Mouse (Mus musculus): ENCODE data around the gene Mars. TPM values are rescaled to one million over a fixed set of nuclear protein-coding genes. Genes with fewer than 3 reads are reported as not detected.

Gene Mars
- polyA plus RNA-seq, 1 experiment from 2014 or later, result 124 TPM

- Histone ChIP-seq H3K4me3 (ENCODE audit: low read depth, low read length) (no peak overlapping the region), H3K9me3 (ENCODE audit: control insufficient read depth, low read length) (no peaks in the 10 kb centered on the region), H3K9ac (ENCODE audit: low read length) (no peak overlapping the region), H3K27ac (ENCODE audit: low read depth) (no peak overlapping the region), H3K27me3 (replicated peaks; ENCODE audit: control insufficient read depth, insufficient read depth, low read length) (peaks cover 44% of the 10 kb centered on the region), H3K36me3 (ENCODE audit: control insufficient read depth, insufficient read depth, low read length) (peaks cover 18% of the 10 kb centered on the region), H3K4me1 (replicated peaks; ENCODE audit: control insufficient read depth, insufficient read depth, low read length) (peaks cover 13% of the 10 kb centered on the region; the same call in 1 of the 2 replicates), H3K4me2 (ENCODE audit: low read length) (no peak overlapping the region)
- WGBS, result 45% methylated on average over 18 of the region's 18 CpGs
- DNase-seq (ENCODE audit: low spot score) (no peak), ATAC-seq (replicated peaks; ENCODE audit: low FRiP score, low TSS enrichment, low read depth) (no peak)
Observed at GRCm38 (mm10) chr10:127327461-127328145, 16.0 kb upstream of the Mars start.

GRCm38 (mm10) chr10:127326828-127327227 lies 15.2 kb upstream of the Mars start:
- H3K27me3 ChIP-seq (replicated peaks; ENCODE audit: control insufficient read depth, insufficient read depth, low read length), result peaks cover 44% of the 10 kb centered on the region
- peak overlapping the region; percentile 48 for H3K9ac ChIP-seq (ENCODE audit: low read length)
- H3K9me3 ChIP-seq (ENCODE audit: control insufficient read depth, low read length), result no peaks in the 10 kb centered on the region
- peak overlapping the region; percentile 50 for H3K4me3 ChIP-seq (ENCODE audit: low read depth, low read length)
- H3K27ac ChIP-seq (ENCODE audit: low read depth), result no peak overlapping the region
- H3K4me1 ChIP-seq (replicated peaks; ENCODE audit: control insufficient read depth, insufficient read depth, low read length), result peaks cover 13% of the 10 kb centered on the region; the same call in 1 of the 2 replicates
- DNase-seq (ENCODE audit: low spot score), result no peak
- H3K36me3 ChIP-seq (ENCODE audit: control insufficient read depth, insufficient read depth, low read length), result peaks cover 11% of the 10 kb centered on the region
- no peak for ATAC-seq (replicated peaks; ENCODE audit: low FRiP score, low TSS enrichment, low read depth)
- WGBS, result 7% methylated on average over 28 of the region's 29 CpGs
- H3K4me2 ChIP-seq (ENCODE audit: low read length), result peak overlapping the region; percentile 94

GRCm38 (mm10) chr10:127326017-127326801 lies 14.6 kb upstream of the Mars start:
- Histone ChIP-seq H3K4me2 (ENCODE audit: low read length) (peak overlapping the region; percentile 94), H3K36me3 (ENCODE audit: control insufficient read depth, insufficient read depth, low read length) (peaks cover 5% of the 10 kb centered on the region; the same call in 1 of the 2 replicates), H3K27ac (ENCODE audit: low read depth) (no peak overlapping the region), H3K9ac (ENCODE audit: low read length) (peak overlapping the region; percentile 48), H3K9me3 (ENCODE audit: control insufficient read depth, low read length) (no peaks in the 10 kb centered on the region), H3K27me3 (replicated peaks; ENCODE audit: control insufficient read depth, insufficient read depth, low read length) (peaks cover 44% of the 10 kb centered on the region), H3K4me1 (replicated peaks; ENCODE audit: control insufficient read depth, insufficient read depth, low read length) (peaks cover 13% of the 10 kb centered on the region; the same call in 1 of the 2 replicates), H3K4me3 (ENCODE audit: low read depth, low read length) (peak overlapping the region; percentile 50)
- WGBS, result 1% methylated on average over 53 of the region's 54 CpGs
- DNase-seq (ENCODE audit: low spot score) (peak; percentile 79), ATAC-seq (replicated peaks; ENCODE audit: low FRiP score, low TSS enrichment, low read depth) (peak; percentile 19; the same call in 1 of the 2 replicates)

GRCm38 (mm10) chr10:127325454-127326016 lies 13.9 kb upstream of the Mars start:
- Histone ChIP-seq H3K27ac (ENCODE audit: low read depth) (no peak overlapping the region), H3K36me3 (ENCODE audit: control insufficient read depth, insufficient read depth, low read length) (no peaks in the 10 kb centered on the region), H3K9me3 (ENCODE audit: control insufficient read depth, low read length) (no peaks in the 10 kb centered on the region), H3K27me3 (replicated peaks; ENCODE audit: control insufficient read depth, insufficient read depth, low read length) (peaks cover 44% of the 10 kb centered on the region), H3K4me1 (replicated peaks; ENCODE audit: control insufficient read depth, insufficient read depth, low read length) (peaks cover 13% of the 10 kb centered on the region; the same call in 1 of the 2 replicates), H3K4me2 (ENCODE audit: low read length) (peak overlapping the region; percentile 94), H3K9ac (ENCODE audit: low read length) (no peak overlapping the region), H3K4me3 (ENCODE audit: low read depth, low read length) (peak overlapping the region; percentile 50)
- ATAC-seq (replicated peaks; ENCODE audit: low FRiP score, low TSS enrichment, low read depth) (no peak), DNase-seq (ENCODE audit: low spot score) (no peak)
- WGBS, result 34% methylated on average over 14 of the region's 14 CpGs

GRCm38 (mm10) chr10:127324495-127324894 lies 12.9 kb upstream of the Mars start:
- Histone ChIP-seq H3K4me2 (ENCODE audit: low read length) (no peak overlapping the region), H3K9me3 (ENCODE audit: control insufficient read depth, low read length) (no peaks in the 10 kb centered on the region), H3K4me3 (ENCODE audit: low read depth, low read length) (no peak overlapping the region), H3K4me1 (replicated peaks; ENCODE audit: control insufficient read depth, insufficient read depth, low read length) (peaks cover 13% of the 10 kb centered on the region; the same call in 1 of the 2 replicates), H3K27ac (ENCODE audit: low read depth) (no peak overlapping the region), H3K27me3 (replicated peaks; ENCODE audit: control insufficient read depth, insufficient read depth, low read length) (peaks cover 44% of the 10 kb centered on the region), H3K9ac (ENCODE audit: low read length) (no peak overlapping the region), H3K36me3 (ENCODE audit: control insufficient read depth, insufficient read depth, low read length) (no peaks in the 10 kb centered on the region)
- 8% methylated on average over 7 of the region's 7 CpGs for WGBS
- ATAC-seq (replicated peaks; ENCODE audit: low FRiP score, low TSS enrichment, low read depth), result no peak
- no peak for DNase-seq (ENCODE audit: low spot score)

DNA sequence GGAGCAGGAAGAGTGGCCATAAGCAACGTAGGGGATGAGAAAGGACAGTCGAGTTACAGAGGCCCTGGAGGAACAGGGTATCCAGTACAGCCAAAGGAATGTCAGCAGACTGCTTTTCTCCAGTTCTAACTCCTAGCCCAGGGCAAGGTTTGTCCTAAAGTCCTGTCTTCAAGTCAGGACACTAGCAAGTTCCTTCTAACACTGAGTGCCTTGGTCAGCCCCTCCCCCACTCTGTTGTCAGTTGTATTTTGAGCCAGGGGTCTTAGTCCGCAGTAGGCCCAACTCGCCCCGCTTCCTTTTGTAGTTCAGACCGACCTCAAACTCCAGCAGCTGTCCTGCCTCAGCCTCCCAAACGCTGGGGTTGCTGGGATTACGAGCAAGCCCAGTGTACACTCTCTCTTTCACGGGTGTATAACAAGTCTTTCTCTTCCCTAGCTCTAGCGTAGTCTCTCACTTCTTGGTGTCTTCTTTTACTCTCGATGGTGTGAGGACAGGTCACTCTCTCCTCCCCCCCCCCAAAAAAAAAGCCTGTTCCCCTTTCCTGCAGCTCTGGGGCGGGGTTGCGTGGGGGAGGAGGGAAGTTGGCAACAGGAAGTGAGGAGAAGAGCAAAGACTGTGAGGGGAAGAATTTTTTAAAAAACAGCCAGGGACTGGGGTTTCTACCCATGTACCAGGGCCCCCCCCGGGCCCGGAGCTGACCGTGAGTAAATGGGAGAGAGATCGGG lies 11.7 kb upstream of the Mars start:
- WGBS, result 67% methylated on average over 17 of the region's 17 CpGs
- no peak for ATAC-seq (replicated peaks; ENCODE audit: low FRiP score, low TSS enrichment, low read depth)
- H3K4me2 ChIP-seq (ENCODE audit: low read length), result no peak overlapping the region
- H3K27me3 ChIP-seq (replicated peaks; ENCODE audit: control insufficient read depth, insufficient read depth, low read length), result peaks cover 42% of the 10 kb centered on the region
- no peak for DNase-seq (ENCODE audit: low spot score)
- no peaks in the 10 kb centered on the region for H3K36me3 ChIP-seq (ENCODE audit: control insufficient read depth, insufficient read depth, low read length)
- H3K9ac ChIP-seq (ENCODE audit: low read length), result no peak overlapping the region
- H3K4me3 ChIP-seq (ENCODE audit: low read depth, low read length), result no peak overlapping the region
- no peaks in the 10 kb centered on the region for H3K9me3 ChIP-seq (ENCODE audit: control insufficient read depth, low read length)
- no peak overlapping the region for H3K27ac ChIP-seq (ENCODE audit: low read depth)
- peaks cover 13% of the 10 kb centered on the region; the same call in 1 of the 2 replicates for H3K4me1 ChIP-seq (replicated peaks; ENCODE audit: control insufficient read depth, insufficient read depth, low read length)

DNA sequence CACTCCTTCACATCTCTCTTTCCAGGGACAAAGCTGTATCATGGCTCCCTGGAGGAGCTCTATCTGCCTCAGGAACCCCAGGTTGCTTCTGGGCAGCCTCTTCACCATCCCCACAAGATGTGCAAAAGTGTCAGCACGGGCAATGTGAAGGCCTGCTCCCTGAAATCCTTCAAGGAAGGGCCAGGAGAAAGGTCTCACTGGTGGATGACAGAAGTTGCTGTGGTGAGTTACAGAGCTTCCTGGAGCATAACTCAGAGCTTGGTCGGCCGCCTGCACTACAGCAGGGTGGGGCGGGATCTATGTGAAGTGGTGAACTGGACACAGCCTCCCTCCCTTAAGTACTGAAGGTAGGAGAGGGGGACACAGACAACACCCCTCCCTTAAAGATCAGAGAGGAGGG lies 11.1 kb upstream of the Mars start:
- Histone ChIP-seq H3K4me3 (ENCODE audit: low read depth, low read length) (no peak overlapping the region), H3K27ac (ENCODE audit: low read depth) (no peak overlapping the region), H3K9ac (ENCODE audit: low read length) (no peak overlapping the region), H3K27me3 (replicated peaks; ENCODE audit: control insufficient read depth, insufficient read depth, low read length) (peaks cover 36% of the 10 kb centered on the region), H3K36me3 (ENCODE audit: control insufficient read depth, insufficient read depth, low read length) (no peaks in the 10 kb centered on the region), H3K9me3 (ENCODE audit: control insufficient read depth, low read length) (no peaks in the 10 kb centered on the region), H3K4me1 (replicated peaks; ENCODE audit: control insufficient read depth, insufficient read depth, low read length) (peaks cover 13% of the 10 kb centered on the region; the same call in 1 of the 2 replicates), H3K4me2 (ENCODE audit: low read length) (no peak overlapping the region)
- WGBS, result 58% methylated on average over 4 of the region's 4 CpGs
- DNase-seq (ENCODE audit: low spot score) (no peak), ATAC-seq (replicated peaks; ENCODE audit: low FRiP score, low TSS enrichment, low read depth) (no peak)

DNA sequence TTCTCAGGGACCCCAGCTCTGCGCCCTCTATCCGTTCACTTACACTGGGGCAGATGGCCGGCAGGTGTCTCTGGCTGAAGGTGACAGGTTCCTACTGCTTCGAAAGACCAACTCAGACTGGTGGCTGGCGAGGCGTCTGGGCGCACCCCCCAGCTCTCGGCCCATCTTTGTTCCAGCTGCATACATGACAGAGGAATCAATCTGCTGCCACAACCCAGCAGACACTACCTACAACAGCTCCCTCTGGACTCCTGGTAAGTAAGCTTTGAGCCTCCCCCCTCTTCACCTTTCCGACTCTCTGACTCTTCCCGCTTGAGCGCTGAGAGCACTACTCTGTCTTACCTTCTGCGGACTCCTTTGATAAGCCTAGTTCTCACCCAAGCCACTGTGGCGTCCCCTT lies 10.6 kb upstream of the Mars start:
- Histone ChIP-seq H3K36me3 (ENCODE audit: control insufficient read depth, insufficient read depth, low read length) (no peaks in the 10 kb centered on the region), H3K4me2 (ENCODE audit: low read length) (no peak overlapping the region), H3K4me3 (ENCODE audit: low read depth, low read length) (no peak overlapping the region), H3K9me3 (ENCODE audit: control insufficient read depth, low read length) (no peaks in the 10 kb centered on the region), H3K4me1 (replicated peaks; ENCODE audit: control insufficient read depth, insufficient read depth, low read length) (peaks cover 13% of the 10 kb centered on the region; the same call in 1 of the 2 replicates), H3K27me3 (replicated peaks; ENCODE audit: control insufficient read depth, insufficient read depth, low read length) (peaks cover 31% of the 10 kb centered on the region), H3K9ac (ENCODE audit: low read length) (no peak overlapping the region), H3K27ac (ENCODE audit: low read depth) (no peak overlapping the region)
- no peak for DNase-seq (ENCODE audit: low spot score)
- WGBS, result 56% methylated on average over 13 of the region's 13 CpGs
- ATAC-seq (replicated peaks; ENCODE audit: low FRiP score, low TSS enrichment, low read depth), result no peak
